Mouse (Mus musculus): ENCODE data around the gene Agrp.
"Not testable (repeated sequence)": the region's sequence is repeated elsewhere in the genome, so short reads cannot be mapped to it uniquely, and the experiment has no call there.

The Agrp gene

GRCm38 (mm10) chr8:105623118-105623517 is 14.1 kb downstream of the Agrp start:
- no peak for DNase-seq (ENCODE audit: low read depth, low spot score)

DNA sequence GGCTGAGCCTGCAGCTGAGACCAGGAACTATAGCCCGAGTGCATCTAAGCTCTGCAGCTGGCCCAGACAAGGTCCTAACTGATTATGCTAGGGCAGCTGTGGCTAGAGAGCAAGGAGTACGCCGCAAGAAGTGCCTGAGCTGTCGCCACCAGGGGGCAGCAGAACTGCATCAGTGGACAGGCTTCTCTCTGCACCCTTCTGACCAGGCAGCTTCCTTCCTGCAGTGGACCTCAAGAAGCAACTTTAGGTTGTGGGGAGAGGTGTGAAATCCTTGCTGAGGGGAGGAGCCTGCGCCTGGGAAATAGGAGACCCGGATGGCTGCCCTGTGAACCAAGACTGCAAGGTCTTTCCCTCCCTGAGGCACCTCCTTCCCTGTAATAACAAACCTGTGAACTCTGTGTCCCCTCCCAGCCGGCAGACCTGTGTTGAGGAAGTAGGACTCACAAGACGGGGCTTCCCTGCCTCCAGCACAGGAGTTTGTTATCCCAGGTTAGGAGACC is 14.7 kb downstream of the Agrp start:
- peak; percentile 98 for DNase-seq (ENCODE audit: low read depth, low spot score)

DNA sequence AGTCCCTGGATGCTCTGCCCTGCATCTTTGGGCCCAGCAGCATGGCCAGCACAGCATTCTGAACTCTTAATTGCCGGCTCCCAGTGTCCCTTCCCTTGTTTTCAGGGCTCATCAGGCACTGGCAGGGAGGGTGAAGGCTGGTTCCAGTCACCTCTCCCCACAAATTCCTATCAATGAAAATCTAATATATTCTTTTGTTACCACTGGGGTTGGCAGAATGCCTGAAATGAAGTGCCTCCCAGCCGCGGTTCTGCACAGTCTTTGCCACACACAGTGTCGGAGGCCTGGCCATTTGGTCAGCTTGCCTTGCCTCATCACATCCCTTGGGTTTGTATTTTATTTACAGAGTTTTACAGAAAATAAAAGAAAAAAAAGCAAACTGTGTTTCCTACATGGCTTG is 15.4 kb downstream of the Agrp start:
- no peak for DNase-seq (ENCODE audit: low read depth, low spot score)

GRCm38 (mm10) chr8:105620946-105621720 is 16.1 kb downstream of the Agrp start:
- DNase-seq (ENCODE audit: low read depth, low spot score), result no peak

- no peak for DNase-seq (ENCODE audit: low read depth, low spot score)
These were observed 17.0 kb downstream of the Agrp start for GRCm38 (mm10) chr8:105620211-105620610.

GRCm38 (mm10) chr8:105618892-105619591 is 18.2 kb downstream of the Agrp start:
- DNase-seq (ENCODE audit: low read depth, low spot score), result no peak

- no peak for DNase-seq (ENCODE audit: low read depth, low spot score)
These were observed 18.9 kb downstream of the Agrp start for GRCm38 (mm10) chr8:105618279-105618634.

DNA sequence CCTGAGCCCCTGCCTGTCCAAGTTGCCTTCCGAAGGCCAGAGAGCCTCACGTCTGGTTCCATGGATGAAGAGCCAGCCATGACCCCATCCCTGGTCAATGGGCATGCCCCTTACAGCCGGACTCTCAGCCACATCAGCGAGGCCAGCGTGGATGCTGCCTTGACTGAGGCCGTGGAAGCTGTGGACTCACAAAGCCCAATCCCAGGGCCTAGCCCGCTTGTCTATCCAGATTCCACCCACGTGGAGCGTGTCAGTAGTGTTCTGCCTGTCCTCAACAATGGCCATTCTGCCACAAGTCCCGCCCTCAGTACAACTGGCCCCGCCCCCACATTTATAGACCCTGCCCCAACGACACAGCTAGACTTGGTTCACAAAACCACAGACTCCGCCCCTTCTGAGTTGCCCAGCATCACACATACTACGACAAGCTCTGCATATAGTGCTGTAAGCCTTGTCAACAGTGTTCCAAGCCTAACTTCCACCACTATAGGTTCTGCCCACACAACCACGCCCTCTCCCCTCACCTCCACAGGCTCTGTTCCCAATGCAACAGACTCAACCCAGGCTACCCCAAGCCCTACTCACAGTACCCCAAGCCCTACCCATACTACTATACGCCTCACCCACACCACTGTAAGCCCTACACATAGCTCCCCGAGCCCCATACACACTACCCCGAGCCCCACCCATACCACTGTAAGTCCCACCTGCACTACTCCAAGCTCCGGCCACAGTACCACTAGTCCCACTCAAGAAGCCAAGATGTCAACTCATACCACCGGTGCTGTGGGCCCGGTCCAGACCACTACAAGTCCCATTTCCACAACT is 19.5 kb downstream of the Agrp start:
- no peak for DNase-seq (ENCODE audit: low read depth, low spot score)

DNA sequence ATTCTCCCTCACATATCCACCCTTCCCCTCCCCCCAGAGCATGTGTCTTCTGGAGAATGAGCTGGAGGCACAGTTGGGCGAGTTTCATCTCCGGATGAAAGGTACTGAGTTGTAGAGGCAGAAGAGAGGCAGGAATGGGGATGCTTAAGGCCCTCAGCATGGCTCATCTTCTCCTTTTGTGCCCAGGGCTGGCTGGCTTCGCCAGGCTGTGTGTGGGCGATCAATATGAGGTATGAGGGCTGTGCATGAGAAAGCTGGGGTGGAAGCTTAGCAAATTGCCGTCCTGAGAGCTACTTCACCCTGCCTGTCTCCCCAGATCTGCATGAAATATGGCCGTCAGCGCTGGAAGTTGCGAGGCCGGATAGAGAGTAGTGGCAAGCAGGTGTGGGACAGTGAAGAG is 21.3 kb downstream of the Agrp start:
- DNase-seq (ENCODE audit: low read depth, low spot score), result no peak

GRCm38 (mm10) chr8:105613830-105614511 is 23.2 kb downstream of the Agrp start:
- no peak for DNase-seq (ENCODE audit: low read depth, low spot score)

DNA sequence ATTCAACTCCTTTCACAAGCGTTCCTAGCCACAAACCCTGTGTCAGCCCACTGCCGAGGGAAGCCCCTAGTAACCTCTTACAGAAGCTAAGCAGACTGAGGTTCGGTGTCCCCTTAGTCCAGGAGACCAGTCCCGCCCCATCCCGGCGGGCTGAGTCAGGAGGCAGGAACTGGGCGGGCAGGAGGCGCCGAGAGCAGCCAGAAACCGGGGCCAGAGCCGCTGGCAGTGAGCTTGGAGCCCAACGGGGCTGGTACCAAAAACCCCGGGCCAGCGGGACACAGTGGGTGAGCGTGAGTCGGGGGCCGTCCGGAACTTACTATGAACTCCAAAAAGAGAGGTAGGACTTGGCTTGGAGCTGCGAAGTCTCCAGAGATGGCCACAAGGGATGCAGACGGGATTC is 24.2 kb downstream of the Agrp start:
- DNase-seq (ENCODE audit: low read depth, low spot score), result no peak

GRCm38 (mm10) chr8:105611836-105612235 is 25.4 kb downstream of the Agrp start:
- DNase-seq (ENCODE audit: low read depth, low spot score), result no peak

DNA sequence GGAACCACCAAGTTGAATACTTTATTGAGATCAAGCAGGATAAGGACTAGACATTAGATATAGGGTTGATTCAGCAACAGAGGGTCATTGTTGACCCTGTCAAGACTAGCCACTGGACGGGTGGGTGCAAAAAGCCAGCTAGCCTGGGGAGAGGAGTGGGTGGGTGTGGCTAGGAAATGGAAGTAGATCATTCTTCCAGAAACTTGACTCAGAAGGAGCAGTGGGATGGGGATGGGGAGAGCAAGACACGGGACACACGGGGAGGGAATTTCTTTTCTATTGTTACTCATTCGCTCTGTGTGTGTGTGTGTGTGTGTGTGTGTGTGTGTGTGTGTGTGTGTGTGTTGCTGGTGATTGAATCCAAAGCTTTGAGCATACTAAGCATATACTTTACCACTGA is 27.4 kb downstream of the Agrp start:
- DNase-seq (ENCODE audit: low read depth, low spot score), result no peak

GRCm38 (mm10) chr8:105609355-105609754 is 27.8 kb downstream of the Agrp start:
- DNase-seq (ENCODE audit: low read depth, low spot score), result no peak

- no peak for DNase-seq (ENCODE audit: low read depth, low spot score)
These were observed 29.5 kb downstream of the Agrp start for GRCm38 (mm10) chr8:105607684-105608083.

DNA sequence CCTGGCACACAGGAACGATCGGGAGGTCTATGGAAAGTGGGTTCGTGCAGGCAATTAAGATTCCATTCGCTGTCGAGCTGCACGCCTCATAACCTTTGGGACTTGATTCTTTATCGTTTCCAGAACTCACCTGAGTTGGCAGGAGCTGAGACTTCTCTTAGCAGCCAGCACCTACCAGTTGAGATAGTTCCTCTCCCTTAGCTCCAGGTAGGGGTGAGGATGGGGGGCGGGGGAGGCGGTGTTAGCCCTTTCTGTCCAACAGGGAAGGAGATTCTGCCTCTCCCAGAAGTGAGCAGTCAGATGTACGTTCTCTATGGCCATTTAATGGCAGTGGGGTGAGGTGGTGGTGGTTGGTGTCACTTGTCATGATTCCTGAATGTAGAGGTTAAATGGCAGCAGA is 30.1 kb downstream of the Agrp start:
- DNase-seq (ENCODE audit: low read depth, low spot score), result no peak

GRCm38 (mm10) chr8:105606189-105607023 is 30.8 kb downstream of the Agrp start:
- peak; percentile 89 for DNase-seq (ENCODE audit: low read depth, low spot score)

- no peak for DNase-seq (ENCODE audit: low read depth, low spot score)
These were observed 31.6 kb downstream of the Agrp start for GRCm38 (mm10) chr8:105605491-105606188.

GRCm38 (mm10) chr8:105604804-105605381 is 32.3 kb downstream of the Agrp start, which contains the start of gene Ripor1:
Ripor1 (plus strand) TSS chr8:105605255.
- DNase-seq (ENCODE audit: low read depth, low spot score), result peak; percentile 81

DNA sequence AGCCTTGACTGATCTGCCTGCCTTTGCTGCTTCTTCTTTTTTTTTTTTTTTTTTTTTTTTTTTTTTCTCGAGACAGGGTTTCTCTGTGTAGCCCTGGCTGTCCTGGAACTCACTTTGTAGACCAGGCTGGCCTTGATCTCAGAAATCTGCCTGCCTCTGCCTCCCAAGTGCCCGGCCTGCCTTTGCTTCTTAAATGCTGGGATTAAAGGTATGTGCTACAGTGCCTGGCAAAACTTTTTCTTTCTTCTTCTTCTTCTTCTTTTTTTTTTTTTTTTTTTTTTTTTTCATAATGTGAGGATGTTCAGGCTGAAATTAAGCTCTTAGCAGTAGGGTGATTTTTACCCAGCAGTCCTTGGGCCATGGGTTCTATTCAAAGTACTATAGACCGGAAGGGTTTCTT is 34.7 kb downstream of the Agrp start:
- DNase-seq (ENCODE audit: low read depth, low spot score), result not testable (repeated sequence)
